Mouse (Mus musculus): ENCODE measurements around the gene AK157302.

- TF ChIP-seq CTCF (IDR thresholded peaks at IDR 0.05; ENCODE audit: borderline replicate concordance, control insufficient read depth, extremely low read depth, insufficient read depth, low read length, poor library complexity) (no peak), POLR2A (IDR thresholded peaks at IDR 0.05; ENCODE audit: control insufficient read depth, extremely low read depth, insufficient read depth, low read length, poor library complexity) (no peak)
Measured at GRCm38 (mm10) chr13:21446796-21447195, 48.2 kb upstream of the AK157302 start.

All from thymus, adult 2 months (tissue).